Mouse (Mus musculus) lung, postnatal 10 days (tissue): Measurements from ENCODE around the gene Hsf3.
A peak's percentile ranks its signal among the peaks of the same experiment; 100 is the strongest.
"Not testable (repeated sequence)": the region's sequence is repeated elsewhere in the genome, so short reads cannot be mapped to it uniquely, and the experiment has no call there.

ENCODE experiments used
- DNase-seq: peaks from one replicate; pipeline ENCODE4 v3.0.0; 2021

The Hsf3 gene

GRCm38 (mm10) chrX:96456201-96456963, at the start of gene Hsf3:
Gene Hsf3, minus strand, starts transcription at chrX:96456294.
- peak; percentile 63 for DNase-seq

GRCm38 (mm10) chrX:96501580-96501979, 45.5 kb upstream of the Hsf3 start:
- peak; percentile 1 for DNase-seq

- no peak for DNase-seq
Observed at GRCm38 (mm10) chrX:96455149-96455548, 945 bp downstream of the Hsf3 start, which contains the start of gene Heph. Gene Heph, plus strand, starts transcription at chrX:96455359.

GRCm38 (mm10) chrX:96419383-96419782, 36.7 kb downstream of the Hsf3 start:
- no peak for DNase-seq

GRCm38 (mm10) chrX:96417733-96418132, 38.4 kb downstream of the Hsf3 start:
- no peak for DNase-seq

GRCm38 (mm10) chrX:96416970-96417369, 39.1 kb downstream of the Hsf3 start:
- DNase-seq = no peak

- DNase-seq = not testable (repeated sequence)
Observed at GRCm38 (mm10) chrX:96415351-96415750, 40.7 kb downstream of the Hsf3 start.

GRCm38 (mm10) chrX:96339108-96339507, 117.0 kb downstream of the Hsf3 start:
- no peak for DNase-seq

GRCm38 (mm10) chrX:96329764-96330163, 126.3 kb downstream of the Hsf3 start:
- peak; percentile 18 for DNase-seq

- no peak for DNase-seq
Observed at GRCm38 (mm10) chrX:96293338-96293737, 162.8 kb downstream of the Hsf3 start, which contains the start of gene Vsig4. Gene Vsig4, minus strand, starts transcription at chrX:96293438.

GRCm38 (mm10) chrX:96256509-96256908, 199.6 kb downstream of the Hsf3 start:
- no peak for DNase-seq
